Mouse (Mus musculus): ENCODE results near the gene Nt5c2.

DNA sequence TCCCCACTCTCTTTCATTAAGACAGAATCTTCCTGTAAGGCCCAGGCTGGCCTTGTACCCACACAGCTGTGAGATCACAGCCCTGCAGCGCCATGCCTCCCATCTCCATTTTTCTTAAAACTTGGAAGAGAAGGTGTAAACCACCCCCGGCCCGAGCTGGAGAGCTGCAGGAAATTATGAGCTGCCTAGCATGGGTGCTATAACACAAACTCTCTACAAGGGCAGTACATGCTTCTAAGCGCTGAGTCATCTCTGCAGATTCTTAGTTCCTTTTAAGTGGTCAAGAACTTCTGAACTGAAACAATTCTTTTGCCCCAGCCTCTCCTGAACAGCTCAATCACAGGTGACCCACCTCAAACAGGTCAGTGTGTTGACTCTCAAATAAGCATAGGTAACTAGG lies 20.0 kb upstream of the Nt5c2 start:
- no peak for TF ChIP-seq CTCF (IDR thresholded peaks at IDR 0.05; ENCODE audit: extremely low read depth, insufficient read depth, insufficient read length, insufficient replicate concordance)
- no peak for TF ChIP-seq POLR2A (IDR thresholded peaks at IDR 0.05; ENCODE audit: low read depth, low read length)

All from spleen, adult 2 months (tissue).